Mouse (Mus musculus) common myeloid progenitor, adult 5-6 weeks (primary cell): ENCODE measurements around the gene Snn. TPM values are rescaled to one million over a fixed set of nuclear protein-coding genes. Genes with fewer than 3 reads are reported as not detected.
"Not testable (repeated sequence)": the region's sequence is repeated elsewhere in the genome, so short reads cannot be mapped to it uniquely, and the experiment has no call there.

Experiments
- ATAC-seq: replicated peaks from 2 replicates; pipeline ENCODE4 v1.8.0; 2016; ENCODE audit warnings: low read depth, mild to moderate bottlenecking, moderate TSS enrichment, inconsistent platforms; ENCODE audit not compliant: poor library complexity, severe bottlenecking
- total RNA-seq: library from RNA; stranded (forward); fragments of 200-1000, 187-1606 nt; gene quantifications from 2 replicates; pipeline ENCODE4 v1.2.3, GENCODE M21; 2017

Snn gene
- 9.4 and 13.5 TPM in 2 replicates for total RNA-seq

DNA sequence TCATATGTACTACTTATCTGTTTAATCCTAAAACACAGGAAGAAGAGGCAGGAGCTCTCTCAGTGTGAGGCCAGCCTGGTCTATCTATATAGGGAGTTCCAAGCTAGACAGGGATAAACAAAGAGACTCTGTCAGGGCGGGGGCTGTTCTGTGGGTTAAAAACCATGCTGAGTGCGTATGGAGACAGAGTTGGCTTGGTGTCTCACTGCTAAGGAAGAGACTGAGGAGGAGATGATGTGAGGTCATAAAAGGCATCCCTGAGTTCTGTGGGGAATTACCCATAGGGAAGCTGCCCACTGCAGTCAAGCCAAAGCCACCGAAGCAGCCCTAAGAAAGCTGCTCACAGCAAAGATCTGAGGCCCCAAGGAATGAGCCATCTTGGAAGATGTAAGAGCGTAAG, at the start of gene Snn:
Snn (plus strand) TSS at position 301 of the 400 bp plus-strand sequence.
- no peak for ATAC-seq

DNA sequence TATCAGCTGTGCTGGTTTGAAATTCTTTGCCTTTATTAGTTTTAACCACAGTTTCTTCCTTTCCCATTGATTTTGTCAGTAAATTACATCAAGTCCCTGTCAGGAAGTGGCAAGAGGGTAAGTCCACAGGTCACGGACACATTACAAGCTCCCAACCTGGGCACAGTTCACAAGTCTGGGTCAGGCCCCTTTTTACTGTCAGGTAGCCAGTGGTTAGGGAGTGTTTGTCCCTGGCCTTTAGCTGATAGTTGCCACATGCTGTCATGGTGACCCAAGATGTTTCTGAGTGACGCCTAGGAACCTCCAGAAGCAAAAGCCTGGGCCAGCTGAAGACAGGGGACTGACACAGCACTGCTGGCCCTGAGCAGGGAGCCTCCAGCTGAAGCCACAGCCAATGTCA, 49.5 kb upstream of the Snn start:
- ATAC-seq, result no peak

DNA sequence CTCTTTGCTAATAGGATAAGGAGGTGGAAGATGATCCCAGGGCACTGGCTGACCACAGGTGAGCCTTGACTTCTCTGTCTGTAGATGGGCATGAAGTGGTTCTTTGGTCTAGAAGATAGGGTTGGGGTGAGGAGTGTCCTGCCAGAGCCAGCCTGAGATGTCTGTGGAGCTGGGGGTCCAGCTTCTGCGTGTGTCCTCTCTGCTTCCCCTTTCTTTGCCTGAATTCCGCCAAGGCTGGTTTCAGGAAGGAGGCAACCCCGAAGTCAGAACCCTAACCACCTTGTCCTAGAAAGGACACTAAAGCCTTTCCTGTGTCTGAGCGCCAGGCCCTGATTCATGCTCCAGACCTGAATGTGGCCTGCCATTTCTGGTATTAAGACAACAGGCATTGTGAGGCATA, 48.8 kb upstream of the Snn start:
- ATAC-seq, result peak; percentile 48

DNA sequence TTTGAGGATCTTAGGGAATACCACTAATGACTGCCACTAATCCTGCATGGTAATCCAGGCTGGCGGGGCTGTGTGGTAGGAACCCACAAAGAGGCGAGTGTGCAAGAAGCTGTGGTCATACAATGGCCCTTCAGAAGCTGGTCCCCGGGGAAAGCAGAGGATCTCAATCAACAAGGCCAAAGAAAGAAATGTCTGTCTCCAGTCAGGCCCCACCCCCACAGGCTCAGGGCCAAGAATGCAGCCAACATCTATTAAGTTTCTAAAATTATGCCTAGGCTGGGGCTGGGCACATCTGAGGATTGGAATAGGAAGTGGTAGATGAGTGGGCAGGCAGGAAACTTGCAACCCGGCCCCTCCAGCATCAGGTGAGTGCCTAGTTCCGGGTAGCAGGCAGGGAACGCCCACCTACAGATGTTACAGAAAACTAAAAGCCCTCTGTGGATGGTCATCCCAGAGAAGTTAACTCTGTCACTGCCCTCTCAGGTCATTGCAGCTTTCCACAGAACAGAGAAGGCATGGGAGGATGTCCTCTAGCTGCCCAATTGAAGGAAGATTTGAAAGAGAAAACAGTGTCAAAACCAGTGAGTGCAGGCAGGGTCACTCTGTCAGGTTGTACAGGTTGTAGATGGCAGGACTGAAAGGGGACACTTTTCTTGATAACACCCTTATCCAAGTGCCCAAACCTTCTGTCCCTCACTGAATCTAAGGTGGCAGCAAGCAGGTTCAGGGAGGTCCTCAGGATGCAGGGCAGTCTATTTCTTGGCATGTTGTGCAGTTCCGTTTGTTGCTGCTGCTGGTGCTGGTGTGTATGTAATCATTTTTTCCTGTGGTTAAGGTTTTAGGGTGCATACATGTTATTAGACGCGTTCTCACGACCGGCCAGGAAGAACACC, 47.9 kb upstream of the Snn start:
- ATAC-seq, result peak; percentile 51

DNA sequence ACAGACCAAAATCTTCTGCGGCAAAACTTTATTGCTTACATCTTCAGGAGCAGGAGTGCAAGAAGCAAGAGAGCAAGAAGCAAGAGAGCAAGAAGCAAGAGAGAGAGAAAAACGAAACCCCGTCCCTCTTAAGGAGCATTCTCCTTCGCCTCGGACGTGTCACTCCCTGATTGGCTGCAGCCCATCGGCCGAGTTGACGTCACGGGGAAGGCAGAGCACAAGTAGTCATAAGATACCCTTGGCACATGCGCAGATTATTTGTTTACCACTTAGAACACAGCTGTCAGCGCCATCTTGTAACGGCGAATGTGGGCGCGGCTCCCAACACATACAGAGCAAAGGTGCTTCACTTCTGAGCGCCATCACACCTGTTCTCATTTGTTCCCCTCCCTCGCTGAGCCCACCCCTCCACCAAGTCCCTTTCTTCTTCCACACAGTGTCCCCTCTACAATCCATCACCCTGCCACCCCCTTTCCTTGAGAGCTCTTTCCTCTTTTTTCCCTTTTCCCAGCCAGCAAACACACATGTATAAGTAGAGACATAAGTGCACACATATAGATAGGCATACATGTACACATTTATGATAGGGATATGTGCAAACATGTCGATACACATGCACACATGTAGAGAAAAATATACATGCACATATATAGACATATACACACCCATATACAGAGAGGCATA, 47.1 kb upstream of the Snn start:
- ATAC-seq, result not testable (repeated sequence)

DNA sequence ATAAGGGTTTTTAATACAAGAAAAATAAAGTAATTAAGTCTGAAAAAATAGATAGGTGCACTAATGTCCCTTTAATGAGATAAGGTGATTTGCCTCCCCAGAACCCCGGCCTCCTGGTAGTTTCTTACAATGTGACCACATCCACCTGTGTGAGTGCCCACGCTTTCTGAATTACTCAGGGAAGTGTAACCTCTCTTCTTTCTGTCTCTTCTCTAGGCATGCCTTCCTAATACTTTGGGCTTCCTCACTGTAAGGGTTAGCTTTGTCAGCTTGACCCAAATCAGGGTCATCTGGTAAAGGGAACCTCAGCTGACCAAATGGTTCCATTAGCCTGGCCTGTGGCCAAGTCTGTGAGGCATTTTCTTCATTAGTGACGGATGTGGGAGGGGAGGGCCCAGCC, 46.3 kb upstream of the Snn start:
- no peak for ATAC-seq

DNA sequence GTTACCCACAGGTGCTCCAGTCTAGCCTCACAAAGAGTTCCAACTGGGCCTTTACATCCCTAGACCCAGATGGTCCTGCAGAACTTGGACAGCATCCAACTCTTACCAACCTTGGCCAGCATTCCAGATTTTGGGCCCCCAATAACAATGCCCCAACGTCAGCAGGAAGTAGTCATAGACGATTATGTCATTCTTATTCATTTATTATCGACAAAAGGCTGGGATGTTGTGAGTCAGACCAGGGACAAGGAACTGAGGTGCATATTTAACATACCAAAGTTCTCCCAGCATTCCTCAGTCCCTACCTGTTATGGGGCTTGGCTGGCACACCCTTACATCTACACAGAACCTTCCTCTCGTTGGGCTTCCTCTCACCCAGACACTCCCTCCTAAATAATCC, 44.4 kb upstream of the Snn start:
- ATAC-seq, result no peak

DNA sequence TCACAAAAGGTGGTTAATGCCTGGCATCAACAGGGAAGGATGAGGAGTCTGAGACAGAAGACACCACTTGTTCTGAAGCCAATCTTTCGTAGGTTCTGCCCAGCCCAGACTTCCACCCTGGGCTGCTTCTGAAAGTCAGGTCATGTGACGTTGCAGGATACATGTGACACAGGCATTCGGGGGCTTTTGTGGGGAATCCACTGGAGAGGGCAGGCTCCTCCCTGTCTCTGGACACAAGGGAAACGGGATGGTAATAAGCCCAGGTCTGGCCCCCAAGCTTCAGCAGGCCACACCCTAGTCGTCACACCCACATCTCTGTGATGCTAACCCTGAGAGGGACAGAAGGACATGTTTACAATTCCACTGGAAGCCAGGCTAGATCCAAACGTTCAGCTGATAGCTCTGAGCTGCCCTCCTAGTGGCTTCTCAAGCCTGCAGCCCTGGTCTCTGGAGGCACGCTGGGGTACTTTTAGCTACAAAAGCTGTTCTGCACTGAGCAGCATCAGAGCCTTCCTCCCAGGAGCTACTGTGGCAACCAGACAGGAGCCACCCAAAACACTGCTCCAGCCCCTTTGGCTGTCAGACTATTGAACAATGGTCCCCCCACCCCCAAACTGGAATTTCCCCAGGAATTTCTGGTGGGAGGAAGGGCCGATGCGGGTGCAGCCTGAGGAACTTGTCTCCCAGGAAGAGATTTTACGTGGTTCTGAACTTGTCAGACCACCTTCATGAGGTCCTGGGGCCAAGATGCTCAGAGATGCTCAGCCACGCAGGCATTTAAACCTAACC, 42.7 kb upstream of the Snn start:
- no peak for ATAC-seq

DNA sequence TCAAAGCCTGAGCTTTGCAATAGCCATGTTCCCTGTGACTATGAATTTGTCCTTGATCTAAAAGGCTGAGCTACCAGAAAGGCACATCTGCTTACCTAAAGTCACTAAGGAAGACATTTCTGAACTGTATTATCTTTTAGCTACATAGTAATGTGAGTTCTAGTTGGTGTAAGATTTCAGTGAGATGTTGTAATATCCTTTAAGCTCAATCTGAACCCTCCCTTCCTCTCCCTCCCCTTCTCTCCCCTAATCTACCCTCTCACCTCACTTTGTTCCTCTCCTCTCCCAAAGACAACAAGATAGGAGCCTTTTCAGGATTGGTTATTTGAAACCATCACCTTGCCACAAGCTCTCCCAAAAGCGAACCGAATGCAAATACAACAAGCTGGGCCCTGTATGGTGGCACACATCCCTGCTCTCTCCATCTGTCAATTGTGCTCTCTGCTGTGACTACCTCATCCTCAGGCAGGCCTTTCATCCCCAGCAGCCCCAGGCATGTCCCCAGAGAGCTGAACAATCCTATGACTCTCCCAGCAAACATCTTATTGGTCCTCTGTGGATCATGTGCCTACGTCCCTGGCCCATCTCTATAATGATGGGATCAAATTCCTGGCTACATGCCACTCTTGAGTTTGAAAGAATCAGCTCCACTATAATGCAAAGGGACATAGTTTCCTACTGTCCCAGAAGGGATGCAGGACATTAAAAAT, 39.2 kb upstream of the Snn start:
- ATAC-seq, result peak; percentile 50

DNA sequence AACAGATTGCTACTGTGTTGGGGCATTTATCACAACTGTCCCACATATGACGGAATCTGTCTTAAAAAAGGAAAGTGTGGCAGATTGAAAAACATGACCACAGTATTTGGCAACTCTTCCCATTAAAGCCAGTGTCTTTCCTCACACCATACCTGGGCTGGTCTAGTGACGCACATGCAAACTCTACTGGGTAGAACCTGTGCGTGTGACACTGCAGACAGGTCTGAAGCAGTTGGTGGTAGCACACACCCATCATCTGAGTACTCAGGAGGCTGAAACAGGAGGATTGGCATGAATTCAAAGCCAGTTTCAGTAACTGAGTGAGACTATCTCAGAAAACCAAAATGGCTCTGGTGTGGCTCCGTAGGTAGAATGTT, 38.6 kb upstream of the Snn start:
- no peak for ATAC-seq

DNA sequence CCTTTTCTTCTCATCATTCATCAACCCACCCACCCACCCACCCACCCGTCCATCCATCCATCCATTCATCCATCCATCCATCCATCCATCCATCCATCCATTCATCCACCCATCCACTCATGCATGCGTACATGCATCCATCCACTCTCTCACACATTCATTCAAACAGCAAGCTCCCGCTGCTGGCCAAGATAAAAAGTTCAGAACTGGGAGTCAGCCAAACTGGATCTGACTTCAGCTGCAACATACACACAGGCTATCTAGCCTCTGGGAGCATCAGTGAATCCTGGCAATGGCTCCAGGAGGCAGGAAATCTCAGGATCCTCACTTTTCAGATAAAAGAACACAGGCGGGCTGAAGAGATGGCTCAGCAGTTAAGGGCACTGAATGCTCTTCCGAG, 37.1 kb upstream of the Snn start:
- ATAC-seq, result no peak

DNA sequence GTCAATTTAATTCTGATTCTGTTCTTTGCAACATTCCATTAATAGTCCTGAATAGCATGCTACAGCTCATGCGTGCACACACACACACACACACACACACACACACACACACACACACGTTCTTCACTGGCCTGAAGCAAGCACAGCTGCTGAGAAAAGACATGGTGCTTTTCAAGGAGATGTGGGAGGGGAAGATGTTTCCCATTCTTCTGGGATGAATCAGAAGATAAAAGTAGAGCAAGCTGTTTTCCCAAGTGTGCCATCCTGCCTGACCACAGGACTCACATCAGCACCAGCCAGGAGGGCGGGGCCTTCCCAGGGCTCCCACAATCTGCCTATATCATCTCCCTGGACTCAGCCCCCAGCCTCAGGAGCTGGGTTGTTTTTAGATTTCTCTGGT, 35.9 kb upstream of the Snn start:
- ATAC-seq, result no peak

DNA sequence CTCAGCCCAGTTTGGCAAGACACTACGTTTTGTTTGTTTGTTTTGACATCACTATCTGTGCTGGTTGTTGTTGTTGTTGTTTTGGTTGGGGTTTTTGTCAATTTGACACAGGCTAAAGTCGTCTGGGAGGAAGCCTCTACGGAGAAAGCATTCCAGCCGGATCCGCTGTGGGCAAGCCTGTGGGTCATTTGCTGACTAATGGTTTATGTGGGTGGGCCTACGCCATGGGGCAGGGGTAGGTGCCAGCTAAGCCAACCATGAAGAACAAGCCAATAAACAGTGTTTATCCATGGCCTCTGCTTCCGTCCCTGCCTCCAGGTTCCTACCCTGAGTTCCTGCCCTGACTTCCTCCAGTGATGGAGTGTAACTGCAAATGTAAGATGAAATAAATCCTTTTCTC, 32.5 kb upstream of the Snn start:
- ATAC-seq, result no peak

DNA sequence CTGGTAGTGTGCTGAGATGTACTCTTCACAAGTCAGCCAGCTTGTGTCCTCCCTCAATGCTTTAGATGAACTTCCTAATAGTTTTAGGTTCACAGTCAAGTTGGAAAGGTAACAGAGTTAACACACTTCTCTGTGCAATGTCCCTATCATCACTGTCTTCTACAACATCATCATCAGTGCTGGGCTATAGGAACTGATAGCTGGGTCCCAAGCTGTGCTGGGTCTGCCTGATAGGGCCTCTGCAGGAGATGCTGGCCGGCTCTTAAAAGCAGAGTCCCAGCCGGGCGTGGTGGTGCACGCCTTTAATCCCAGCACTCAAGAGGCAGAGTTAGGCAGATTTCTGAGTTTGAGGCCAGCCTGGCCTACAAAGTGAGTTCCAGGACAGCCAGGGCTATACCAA, 29.9 kb upstream of the Snn start:
- ATAC-seq, result no peak

DNA sequence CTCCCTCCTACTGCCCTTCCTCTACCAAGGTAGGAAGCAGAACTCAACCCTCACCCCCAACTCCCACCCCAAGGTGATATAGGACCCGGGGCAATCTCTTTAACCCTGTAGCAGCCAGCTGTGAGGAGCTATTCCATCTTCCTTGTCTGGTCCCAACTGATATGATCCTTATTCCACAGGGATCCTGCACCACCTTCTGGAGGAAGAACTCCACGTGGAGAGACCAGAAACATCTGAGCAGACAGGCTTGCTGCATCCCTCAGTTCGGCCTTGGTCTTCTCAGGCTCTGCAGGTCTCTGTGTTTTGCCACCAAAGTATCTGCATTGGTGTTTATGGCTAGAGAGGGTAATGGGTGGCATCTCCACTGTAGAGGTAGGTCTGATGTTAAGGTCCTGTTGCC, 29.4 kb upstream of the Snn start:
- no peak for ATAC-seq

DNA sequence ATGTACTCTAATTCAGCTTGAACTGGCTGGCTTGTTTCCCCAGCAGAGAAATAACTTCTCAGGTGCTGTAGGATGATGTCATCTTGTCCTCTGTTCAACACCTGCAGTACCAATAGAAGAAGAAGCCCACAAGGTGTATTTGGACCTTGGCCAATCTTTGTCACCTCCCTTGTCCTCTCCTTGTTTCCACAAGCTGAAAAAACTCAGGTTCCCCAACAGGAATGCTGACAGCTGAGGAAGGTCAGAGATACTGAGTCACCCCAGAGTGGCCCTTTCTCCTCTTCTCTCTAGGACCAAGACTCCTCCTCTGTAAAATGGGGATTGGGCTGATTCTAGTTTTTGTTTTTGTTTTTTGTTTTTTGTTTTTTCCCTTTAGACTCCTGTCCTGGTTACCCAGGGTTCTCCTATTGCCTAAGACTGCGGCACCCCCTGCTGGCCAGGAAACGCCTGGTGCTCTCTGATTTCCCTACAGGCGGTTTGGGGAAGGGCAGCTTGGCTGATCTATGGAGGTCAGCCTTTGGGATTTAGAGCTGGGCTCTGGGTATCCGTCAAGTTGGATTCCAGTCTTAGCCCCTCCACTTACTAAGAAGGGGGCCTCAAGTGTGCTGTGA, 26.4 kb upstream of the Snn start:
- ATAC-seq, result peak; percentile 91

DNA sequence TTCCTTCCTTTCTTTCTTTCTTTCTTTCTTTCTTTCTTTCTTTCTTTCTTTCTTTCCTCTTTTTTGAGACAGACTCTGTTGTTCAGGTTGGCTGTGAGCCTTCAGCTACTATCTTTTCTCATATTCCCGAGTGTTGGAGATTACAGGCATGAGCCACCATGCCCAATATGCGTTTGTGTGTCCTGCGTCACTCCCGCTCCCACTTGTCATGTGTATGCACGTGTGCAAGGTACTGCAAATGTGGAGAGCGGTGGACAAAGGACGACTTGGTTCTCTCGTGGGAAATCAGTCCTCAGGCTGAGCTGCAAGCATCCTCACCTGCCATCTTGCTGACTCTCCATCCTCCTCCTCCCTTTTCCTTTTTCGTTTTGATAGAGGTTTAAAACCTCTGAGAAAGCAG, 25.5 kb upstream of the Snn start:
- ATAC-seq, result no peak

DNA sequence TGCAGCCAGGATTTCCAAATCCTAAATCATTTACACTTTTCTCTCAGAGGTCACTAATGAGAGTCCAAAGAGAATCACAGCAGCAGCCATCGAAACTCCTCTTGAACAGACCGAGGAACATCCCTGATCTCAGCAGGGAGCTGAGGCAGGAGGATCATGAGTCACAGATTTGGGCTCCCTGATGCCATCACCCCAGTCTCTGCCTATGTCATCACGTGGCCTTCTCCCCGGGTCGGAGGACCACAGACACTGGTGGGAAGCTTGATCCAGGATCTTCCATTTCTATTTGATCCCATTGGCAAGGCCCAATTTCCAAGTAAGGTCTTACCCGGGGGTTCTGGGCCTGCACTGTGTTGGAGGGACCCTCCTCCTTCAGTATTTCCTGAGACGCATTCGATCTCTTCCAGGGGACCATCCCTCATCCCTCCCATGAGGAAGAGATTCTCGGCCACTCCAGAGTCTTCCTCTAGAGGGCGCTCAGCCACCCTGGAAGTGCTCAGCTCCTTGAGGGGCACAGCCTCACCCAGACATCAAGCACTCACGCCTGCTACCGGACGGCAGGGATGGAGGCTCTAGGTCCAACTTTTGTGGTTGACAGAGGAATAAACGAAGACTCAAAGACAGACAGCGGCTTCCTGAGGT, 24.8 kb upstream of the Snn start:
- ATAC-seq, result peak; percentile 90

DNA sequence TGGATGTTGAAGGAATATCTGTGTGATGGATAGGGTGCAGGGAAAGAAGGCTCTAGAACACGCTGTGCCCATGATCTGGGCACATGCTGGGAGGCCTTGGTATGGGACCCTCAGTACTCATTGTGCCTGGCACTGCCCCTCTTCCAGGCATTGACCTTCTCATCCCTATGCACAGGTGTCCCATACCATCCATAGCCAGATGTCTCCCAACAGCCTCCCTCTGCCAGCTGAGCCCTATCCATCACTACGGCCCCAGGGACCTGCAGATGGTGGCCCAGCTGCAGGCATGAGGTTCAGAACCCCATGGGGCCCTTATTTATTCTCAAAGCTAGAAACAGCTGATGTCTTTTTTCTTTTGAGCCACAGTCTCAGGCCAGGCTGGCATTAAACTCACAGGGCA, 20.1 kb upstream of the Snn start:
- no peak for ATAC-seq
